Mouse (Mus musculus): ENCODE measurements around the gene Chn2.

The Chn2 gene

DNA sequence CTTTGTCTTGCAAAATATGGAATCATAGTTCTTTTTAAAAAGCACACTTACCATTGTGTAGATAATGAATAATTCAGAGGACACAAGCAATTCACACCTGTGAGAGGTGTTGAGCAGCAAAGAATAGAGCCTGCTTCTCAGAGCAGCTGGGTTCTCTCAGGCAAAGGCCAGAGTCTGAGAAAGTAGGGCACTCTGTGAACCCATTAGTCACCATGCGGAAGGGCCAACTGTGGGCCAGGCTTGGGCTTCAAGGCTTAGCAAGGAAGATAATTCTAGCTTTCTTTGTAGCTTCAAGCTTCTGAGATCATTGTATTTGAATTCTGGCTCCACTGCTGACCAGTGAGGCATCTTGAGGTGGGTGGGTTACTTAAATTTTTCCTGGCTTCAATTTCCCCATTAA lies 2.8 kb downstream of the Chn2 start:
- no peak for DNase-seq (ENCODE audit: low spot score in 2 of 2)

DNA sequence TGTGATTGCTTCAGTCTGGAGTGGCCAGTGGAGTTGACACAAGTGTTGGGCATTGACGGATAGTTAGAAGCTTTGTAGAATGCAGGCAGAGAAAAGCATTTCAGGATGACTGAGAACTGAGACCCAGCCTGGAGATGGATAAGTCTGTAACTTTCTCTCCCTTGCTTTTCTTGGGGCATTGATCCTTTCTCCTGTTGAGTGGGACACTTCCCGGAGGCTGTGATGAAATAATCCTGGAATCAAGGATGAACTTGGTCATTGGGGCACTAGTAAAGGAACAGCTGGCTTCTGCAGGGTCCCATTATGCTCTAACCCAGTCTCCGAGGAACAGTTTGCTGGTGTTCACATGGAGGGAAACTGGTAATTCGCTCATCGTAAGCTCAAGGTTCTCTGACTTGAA lies 4.2 kb downstream of the Chn2 start:
- DNase-seq (ENCODE audit: low spot score in 2 of 2), result no peak

DNA sequence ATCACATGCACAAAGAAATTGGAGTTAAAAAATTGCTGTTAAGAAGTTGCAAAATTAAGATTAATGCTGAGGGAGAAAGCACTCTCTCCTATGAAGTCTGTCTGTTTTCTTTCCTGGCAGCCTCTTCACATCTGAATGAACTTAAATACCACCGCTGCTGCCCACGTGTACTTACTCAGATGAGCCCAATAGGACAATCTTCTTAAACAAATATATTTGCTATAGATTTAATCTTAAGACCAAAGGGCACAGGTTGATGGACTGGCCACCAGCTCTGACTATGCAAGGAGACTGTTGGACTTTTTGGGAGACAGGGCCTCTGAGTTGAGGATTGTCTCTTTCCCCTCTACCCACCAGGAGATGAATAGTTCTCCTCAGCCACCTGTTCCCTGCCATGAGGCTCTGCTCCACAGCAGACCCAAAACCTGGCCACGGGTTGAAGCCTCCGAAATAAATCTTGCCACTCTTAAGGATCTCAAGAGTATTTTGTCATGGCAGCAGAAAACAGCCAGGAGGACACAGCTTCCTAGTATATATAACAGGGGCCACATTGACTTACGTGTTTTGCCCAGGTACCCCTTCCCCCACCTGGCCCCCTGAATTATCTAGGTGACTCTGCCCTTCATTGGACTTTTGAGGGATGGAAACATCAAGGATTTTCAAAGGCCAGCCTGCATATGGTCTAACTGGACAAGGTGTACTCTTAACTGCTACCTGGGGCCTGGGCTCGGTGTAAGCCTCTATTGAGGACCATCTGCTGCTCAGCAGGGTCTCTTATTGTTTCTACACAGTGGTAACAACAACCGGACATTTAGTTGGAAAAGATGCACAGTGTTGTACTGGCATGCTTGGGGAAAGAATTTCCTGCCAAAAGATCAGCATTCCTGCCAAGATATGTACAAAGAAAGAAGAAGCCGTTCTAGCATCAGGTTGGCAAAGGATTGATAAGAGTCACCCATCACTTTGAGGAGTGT lies 6.7 kb downstream of the Chn2 start:
- no peak for DNase-seq (ENCODE audit: low spot score in 2 of 2)

DNA sequence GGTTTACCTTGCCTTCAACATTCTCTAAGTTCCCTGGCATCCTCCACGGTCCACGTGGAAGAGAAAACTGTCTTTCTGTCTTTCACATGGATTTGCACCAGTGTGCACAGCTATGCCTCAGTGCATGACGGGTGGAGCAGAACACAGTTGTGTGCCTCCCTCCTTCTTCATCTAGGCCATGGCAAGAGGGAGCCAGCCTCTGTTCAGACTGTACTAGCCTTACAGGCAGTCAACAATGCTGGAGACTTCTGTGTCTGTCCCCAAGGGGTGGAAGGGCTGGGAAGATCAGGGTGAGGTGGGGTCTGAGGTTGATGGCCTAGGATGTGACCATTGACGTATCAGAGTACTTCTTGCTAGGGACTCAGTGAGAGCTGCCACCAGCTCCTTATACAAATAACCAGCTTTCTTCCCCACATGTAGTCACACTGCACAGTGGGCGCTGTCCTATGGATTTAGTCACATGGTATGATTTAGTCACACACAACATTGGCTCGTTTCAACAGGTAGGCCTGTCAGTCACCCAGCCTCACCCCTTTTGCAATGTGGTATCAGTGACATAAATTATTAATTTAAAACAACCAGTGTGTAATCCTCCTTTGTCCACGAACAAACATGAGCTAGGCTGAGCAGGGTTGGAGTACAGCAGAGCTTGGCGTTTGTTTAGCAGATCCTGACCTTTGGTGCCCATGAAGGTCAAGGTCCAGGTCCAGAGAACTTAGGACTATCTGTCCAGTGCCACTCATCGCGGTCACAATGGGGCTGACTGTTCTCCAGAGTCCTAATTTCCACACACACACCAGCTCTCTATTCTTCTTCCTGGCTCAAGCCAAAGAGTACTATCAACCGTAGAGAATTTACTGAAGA lies 7.8 kb downstream of the Chn2 start:
- no peak for DNase-seq (ENCODE audit: low spot score in 2 of 2)

DNA sequence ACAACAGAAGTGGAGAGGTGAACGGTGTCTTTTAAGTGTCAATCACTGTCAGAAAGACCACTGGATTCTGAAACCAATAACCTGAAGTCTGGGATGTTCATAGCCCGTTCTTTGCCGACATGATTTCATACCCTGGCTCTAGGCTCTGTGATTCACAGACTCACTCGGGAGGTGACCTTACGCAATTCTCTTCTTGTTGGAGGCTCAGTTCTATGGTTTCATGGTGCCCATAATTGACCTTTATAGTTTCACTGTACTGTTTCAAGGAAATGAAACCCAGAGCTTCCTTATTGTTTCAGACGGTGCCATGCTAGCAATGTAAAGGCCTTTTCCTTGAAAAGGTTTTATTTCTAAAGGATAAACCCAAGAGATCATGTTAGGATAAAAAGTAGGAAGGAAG lies 9.4 kb downstream of the Chn2 start:
- no peak for DNase-seq (ENCODE audit: low spot score in 2 of 2)

DNA sequence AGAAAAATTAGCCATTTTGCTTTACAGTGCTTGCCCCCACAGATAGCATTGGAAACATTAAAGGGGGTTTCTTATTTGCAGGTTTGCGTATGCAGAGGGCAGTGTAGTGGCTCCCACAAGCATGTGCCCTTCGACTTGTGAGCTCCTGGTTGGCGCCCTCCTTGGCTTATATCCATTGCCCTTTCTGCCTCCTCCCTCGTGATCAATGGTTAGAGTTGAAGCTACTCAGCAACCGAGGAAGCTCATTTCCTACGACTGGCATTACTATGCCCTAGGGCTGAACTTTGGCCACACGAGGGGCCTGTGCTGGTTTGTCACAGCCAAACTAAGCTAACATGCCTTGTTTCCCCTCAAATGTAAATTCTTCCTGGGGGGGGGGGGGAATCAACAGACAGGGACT lies 11.8 kb downstream of the Chn2 start:
- DNase-seq (ENCODE audit: low spot score in 2 of 2), result no peak

DNA sequence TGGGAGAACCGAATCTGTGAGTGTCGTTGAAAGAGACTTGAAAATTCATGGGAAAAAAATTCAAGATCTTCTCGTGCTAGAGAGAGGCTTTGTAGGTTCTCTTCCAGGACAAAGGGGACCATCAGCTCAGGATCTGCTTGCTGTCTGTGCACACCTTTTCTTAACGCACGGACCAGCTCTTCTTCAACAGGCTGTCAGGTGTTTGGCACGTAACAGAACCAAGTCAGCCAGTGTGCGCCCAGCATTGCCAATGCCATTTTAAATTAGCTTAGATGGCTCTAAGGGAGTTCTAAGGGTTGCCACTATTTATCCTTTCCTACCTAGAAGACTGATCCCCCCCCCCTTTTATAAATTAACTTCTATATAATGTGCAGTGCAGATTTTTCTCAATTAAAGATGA lies 12.8 kb downstream of the Chn2 start:
- no peak for DNase-seq (ENCODE audit: low spot score in 2 of 2)

DNA sequence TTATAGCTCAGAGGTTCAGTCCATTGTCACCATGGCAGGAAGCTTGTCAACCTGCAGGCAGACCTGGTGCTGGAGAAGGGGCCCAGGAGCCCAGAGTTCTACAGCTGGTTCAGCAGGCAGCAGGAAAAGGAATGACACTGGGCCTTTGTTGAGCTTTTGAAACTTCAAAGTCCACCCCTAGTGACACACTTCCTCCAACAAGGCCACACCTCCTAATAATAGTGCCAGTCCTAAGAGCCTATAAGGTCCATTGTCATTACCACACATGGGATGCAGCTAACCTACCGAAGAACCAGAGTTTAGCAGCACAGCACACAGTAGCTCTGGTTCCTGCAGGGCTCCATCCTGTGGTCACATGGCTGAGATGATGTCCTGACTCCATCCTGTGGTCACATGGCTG lies 13.3 kb downstream of the Chn2 start:
- DNase-seq (ENCODE audit: low spot score in 2 of 2), result no peak

DNA sequence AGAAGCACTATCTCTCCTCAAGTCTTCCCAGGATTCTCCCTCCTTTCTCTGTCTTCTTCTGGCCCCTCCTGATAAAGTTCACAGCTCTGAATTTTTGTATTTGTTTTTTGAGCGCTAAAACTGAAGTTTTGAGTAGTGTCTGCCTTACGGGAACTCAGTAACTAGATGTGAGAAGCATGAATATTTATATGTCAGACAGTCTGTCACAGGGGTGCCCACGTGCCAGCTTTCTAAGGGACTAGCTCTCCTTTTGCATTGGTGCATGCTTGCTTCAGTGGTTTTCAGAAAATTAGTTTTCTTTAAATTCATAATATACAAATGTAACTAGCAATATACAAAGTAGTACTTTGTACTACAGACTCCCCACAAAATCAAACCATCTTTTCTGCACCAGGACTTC lies 14.0 kb downstream of the Chn2 start:
- peak in 1 of 2 experiments; percentile 46 for DNase-seq (ENCODE audit: low spot score in 2 of 2)

DNA sequence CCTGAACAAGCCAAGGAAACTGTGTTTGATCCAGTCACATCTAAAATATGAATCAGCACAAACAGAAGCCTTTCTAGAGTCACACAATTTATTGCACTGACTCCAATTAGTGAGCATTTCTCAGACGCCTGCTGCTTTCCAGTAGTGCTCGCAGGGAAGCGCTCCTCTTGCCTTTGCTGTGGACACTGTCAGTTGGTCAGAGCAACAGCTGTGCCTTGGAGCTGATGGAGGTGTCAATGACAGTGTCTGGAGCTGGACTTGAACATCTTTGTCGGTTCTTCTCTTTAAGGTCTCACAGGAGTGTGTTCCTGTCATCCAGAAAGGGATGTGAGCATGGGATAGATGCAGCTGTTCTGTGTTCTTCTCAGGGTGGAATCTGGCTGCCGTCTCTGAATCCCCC lies 16.0 kb downstream of the Chn2 start:
- no peak for DNase-seq (ENCODE audit: low spot score in 2 of 2)

DNA sequence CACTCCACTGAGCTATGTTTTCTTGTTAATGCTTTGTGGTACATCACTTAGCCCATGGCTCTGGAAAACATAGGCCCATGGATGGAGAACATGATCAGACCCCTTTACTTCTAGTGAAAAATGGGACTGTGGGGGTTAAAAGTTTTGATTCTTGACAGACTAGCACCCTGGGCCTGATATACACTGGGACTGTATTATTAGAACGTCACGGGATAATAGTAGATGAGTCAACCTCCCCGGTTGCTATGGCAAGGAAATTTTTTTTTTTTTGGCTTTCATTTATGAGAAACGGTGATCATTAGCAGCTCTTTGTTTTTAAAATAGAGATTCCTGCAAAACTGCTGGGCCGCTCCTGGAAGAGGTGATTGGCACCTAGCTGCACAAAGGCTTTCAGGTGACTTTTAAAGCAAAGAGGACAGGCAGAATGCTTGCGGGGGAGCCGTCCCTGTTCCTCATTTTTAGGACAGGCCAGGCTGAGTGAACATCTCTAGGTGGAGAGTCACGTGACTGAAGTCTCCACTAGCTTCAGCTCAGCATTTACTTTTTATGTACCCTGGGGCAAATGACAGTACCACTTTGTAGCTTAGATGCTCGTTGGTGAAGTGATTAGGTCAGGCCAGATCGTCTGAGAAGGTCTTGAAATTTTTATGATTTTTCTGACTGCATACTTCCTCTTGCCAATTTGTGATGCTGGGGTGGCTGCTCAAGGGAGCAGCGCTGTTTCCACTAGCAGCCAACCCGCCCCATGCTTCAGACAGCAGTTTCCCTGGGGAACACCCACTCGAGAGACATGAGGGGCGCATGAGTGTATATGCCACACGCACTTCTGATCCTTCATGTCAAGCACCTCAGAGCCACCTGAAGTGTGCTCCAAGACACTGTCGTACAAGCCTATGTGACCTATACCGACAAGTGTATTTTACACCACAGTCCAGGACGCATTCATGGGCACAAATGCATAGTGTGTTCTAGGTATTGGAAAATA lies 17.5 kb downstream of the Chn2 start:
- no peak for DNase-seq (ENCODE audit: low spot score in 2 of 2)

DNA sequence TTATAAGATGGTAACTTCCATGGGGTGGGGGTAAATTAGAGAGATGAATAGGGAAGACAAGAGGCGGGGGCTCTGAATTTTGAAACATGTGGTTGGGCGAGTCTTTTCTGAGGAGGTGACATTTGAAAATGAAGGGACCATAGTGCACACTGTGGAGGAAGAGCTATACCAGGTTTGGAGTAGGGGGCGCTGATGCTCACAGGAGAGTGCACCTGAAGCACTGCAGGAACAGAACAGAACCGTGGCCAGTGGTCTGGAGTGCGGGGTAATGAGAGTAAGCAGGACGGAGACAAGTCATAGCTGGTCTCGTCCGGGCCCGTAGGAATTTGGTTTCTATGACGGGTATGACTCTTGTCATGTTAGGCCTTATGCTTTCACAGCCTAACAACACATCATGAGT lies 18.3 kb downstream of the Chn2 start:
- DNase-seq (ENCODE audit: low spot score in 2 of 2), result no peak

DNA sequence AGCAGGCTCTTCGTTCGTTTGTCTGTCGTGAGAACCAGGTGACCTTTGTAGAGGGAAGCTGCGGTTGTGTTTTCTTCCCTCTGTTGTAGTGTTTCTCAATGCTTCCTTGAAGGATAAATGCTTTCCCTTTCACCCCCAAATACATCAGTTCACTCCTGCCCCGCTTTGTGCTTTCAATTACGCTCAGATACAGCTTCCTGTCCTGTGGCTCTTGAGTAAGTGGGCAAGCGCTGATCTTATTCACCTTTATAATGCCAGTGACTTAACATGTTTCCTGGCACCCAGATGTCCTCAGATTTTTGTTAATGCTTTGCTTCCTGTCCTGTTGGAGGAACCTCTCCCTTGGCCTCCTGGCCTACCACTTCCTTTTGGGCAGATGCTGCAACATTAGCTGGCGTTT lies 19.5 kb downstream of the Chn2 start:
- no peak for DNase-seq (ENCODE audit: low spot score in 2 of 2)

DNA sequence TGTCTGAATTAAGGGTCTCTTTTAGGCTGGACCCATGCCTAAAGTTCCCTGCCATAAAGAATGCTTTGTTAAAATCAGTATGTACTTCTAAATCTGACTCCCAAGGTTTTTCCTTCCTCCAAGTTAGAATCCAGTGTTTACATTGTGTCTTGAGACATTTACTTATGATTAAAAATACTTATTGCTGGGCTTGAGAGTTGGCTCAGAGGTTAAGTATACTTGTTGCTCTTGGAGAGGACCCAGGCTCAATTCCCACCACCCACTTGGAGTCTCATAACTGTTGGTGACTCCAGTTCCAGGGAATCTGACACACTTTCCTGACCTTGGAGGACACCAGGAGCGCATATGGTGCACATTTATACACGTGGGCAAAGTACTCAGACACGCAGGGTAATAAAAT lies 20.9 kb downstream of the Chn2 start:
- no peak for DNase-seq (ENCODE audit: low spot score in 2 of 2)

DNA sequence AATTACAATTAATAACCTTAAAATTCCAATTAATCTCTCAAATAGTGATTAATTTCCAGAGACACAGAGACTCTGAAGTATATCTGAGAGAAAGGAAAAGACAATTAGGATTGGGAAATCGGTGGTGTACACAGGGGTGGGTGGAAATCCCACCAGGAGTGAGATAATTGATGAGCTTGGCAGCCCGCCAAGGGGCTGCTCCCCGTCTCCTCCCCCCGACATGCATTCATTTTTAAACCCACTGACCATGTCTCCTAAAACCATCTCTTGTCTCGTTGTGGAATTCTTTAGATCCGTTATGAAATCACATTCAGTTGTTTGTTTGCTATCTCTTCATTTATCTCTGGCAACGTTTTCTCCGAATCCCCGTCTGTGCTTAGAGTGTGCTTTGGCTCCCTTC lies 22.0 kb downstream of the Chn2 start:
- DNase-seq (ENCODE audit: low spot score in 2 of 2), result no peak

DNA sequence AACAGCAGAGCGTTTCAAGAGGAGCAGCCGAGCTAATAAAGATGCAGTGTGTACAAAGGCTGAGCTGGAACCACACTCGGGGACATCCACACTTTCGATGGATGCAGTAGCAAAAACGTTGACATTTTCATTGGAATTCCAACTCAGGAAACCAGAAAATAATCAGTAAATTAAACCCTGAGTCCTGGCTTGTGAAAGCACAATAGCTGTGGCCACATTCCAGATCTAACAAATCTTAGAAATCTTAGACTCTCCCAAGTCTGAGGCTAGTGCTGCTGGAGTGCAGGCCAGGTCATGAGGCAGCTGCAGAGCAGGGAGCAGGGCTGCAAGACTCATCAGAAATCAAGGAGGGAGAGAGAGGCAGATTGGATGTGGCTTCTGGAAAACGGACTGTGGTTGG lies 24.5 kb downstream of the Chn2 start:
- no peak for DNase-seq (ENCODE audit: low spot score in 2 of 2)

DNA sequence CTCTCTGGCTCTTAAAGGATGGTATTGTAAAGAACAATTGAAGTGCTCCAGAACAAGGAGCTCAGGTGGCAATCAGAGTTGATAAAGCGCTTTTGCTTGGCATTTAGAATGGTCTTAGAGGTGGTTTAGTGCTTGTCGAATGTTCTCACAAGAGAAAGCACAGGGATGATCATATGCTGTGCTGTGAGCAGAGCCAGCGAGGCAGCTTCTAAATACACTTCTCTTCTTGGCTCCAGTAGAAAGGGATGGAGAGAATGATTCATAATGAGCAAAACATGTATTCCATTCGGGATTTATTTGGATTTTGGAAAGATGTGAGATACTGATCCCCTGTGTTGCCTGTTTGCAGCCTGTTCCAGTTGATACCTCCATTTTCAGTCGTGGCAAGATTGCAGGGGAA lies 28.0 kb downstream of the Chn2 start:
- no peak for DNase-seq (ENCODE audit: low spot score in 2 of 2)

DNA sequence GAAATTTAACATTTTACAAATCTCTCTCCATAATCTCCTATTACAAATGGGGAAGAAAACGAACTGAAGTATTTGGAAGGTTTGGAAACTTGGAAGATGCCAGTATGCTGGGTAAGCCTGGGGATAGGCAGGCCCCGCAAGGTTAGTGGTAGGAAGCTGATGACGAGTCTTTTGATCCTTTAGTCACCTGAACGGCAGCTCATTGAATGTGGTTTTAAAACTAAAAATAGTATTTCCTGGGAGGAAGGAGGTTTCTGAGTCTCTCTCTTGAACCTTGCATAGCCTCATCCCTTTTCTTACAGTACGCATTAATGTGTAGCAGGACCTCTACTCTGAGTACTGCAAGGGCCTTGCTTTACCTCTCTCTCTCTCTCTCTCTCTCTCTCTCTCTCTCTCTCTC lies 29.5 kb downstream of the Chn2 start:
- no peak for DNase-seq (ENCODE audit: low spot score in 2 of 2)

DNA sequence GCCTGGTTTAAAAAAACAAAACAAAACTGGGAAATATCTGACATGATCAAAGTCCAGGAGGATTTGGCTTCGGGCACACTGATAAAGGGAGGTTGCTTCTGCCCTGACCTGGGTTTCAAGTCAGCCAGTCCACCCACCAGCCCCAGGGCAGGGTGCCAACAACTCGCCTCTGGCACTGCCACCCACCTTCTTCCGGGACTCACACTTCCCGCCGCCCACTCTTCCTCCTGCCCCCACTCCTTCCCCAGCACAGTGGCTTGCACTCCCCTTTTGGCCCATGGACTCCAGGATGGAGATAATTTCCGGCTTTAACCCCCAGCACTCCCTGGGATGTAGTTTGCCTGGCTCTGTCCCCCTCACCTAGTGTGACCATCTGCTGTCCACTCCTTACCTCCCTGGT lies 31.4 kb downstream of the Chn2 start:
- DNase-seq (ENCODE audit: low spot score in 2 of 2), result peak; percentile 69 to 77

DNA sequence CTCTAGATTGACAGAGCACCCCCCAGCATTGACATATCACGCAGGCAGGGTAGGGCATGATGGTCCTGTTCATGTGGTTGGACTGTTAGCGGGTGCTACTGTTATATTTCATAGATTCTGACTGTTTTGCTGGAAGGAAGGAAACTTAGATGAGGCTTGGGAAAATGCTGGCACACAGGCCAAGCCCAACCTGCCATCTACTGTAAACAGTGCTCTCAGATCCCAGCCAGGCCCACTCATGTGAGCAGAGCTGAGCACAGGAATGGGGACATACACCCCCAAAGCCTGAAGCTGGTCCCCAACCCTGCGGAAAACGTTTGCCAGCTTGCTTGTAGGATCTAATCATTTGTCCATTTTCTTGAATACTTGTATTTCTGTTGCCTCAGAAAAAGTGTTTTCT lies 32.1 kb downstream of the Chn2 start:
- no peak for DNase-seq (ENCODE audit: low spot score in 2 of 2)

DNA sequence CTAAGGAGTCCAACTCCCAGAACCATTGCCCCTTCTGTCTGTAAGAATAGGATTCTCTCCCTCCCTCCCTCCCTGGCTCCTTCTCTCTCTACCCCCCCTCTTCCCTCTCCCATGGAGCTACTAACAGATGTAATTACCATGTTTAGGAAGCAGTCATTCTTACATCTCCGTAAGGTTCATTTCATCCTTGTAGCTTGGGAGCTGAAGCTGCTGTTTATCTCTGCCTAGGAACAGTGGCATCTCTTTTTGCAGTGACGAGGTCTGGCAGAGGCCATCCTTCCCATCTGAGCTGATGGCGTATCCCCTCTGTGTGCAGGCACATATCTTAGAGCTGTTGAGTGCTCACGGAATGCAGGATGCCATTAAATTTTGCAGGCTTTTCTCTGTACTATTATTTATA lies 35.1 kb downstream of the Chn2 start:
- DNase-seq (ENCODE audit: low spot score in 2 of 2), result no peak

DNA sequence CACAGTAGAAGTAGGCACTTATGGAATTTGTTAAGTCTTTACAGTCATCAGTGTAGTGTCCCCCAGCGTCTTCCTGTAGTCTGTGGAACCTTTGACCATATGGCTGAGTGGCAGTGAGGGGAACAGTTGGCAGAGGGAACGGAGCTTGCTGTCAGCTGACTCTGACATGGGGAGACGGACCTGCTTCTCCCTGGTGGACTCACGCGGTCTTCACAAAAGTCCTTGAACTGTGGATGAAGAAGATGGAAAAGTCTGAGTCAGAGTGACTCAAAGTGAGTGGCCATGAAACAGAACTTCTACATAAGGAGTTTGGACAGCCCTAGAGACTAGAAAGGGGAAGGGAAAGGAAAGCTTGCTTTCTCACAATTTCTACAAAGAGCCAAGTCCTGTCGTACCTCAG lies 36.1 kb downstream of the Chn2 start:
- DNase-seq (ENCODE audit: low spot score in 2 of 2), result no peak
